Mouse (Mus musculus) myocyte (in vitro differentiated cells): ENCODE measurements at regions not wholly inside any gene's neighbourhood (a gene's known extent, or its start where the extent isn't known, plus 50 kb on each side); places are given as distances from the start of the nearest gene placed in this dataset.

Experiments used
- H3K27me3 ChIP-seq: one replicate; pipeline ENCODE4 v1.6.1; 2011; ENCODE audit not compliant: control insufficient read depth, insufficient read depth, insufficient read length
- H3K36me3 ChIP-seq: one replicate; pipeline ENCODE4 v1.6.1; 2011; ENCODE audit not compliant: control insufficient read depth, insufficient read depth
- H3K4me2 ChIP-seq: one replicate; pipeline ENCODE4 v1.6.1; 2011; ENCODE audit warnings: low read depth, control low read depth
- H3K4me3 ChIP-seq: one replicate; pipeline ENCODE4 v1.5.1; 2011; ENCODE audit warnings: mild to moderate bottlenecking, control low read depth, moderate library complexity
- H3K79me2 ChIP-seq: one replicate; pipeline ENCODE4 v1.6.1; 2011; ENCODE audit not compliant: control insufficient read depth, insufficient read depth
- H3ac ChIP-seq: one replicate; pipeline ENCODE4 v1.6.1; 2011; ENCODE audit not compliant: control insufficient read depth, insufficient read length
- CEBPB ChIP-seq: IDR thresholded peaks from 2 replicates; pipeline ENCODE4 v1.6.1; 2011; ENCODE audit warnings: mild to moderate bottlenecking, moderate library complexity; ENCODE audit not compliant: poor library complexity, insufficient read depth, severe bottlenecking
- E2F4 ChIP-seq: IDR thresholded peaks from one replicate; pipeline ENCODE4 v1.6.1; 2011; ENCODE audit warnings: mild to moderate bottlenecking, control low read depth, moderate library complexity; ENCODE audit not compliant: insufficient read depth
- MAX ChIP-seq: IDR thresholded peaks from one replicate; pipeline ENCODE4 v1.6.1; 2011; ENCODE audit warnings: low read depth, mild to moderate bottlenecking, control low read depth
- MYOD1 ChIP-seq, 3 experiments: IDR thresholded peaks; one replicate each; pipeline ENCODE4 v1.6.1; 2011; ENCODE audit warnings: control low read depth in 2 of 3, low read depth in 2 of 3, mild to moderate bottlenecking in 2 of 3, moderate library complexity in 1 of 3; ENCODE audit not compliant: insufficient read length in 2 of 3, control insufficient read depth in 1 of 3
- MYOG ChIP-seq, 3 experiments: IDR thresholded peaks; one replicate each; pipeline ENCODE4 v1.6.1; 2011; ENCODE audit warnings: control low read depth in 2 of 3, low read depth in 2 of 3, mild to moderate bottlenecking in 2 of 3; ENCODE audit not compliant: insufficient read length in 2 of 3, control insufficient read depth in 1 of 3, insufficient read depth in 1 of 3
- POLR2A ChIP-seq: IDR thresholded peaks from one replicate; pipeline ENCODE4 v1.6.1; 2011; ENCODE audit warnings: low read depth, mild to moderate bottlenecking, control low read depth, moderate library complexity; ENCODE audit not compliant: insufficient read length
- POLR2AphosphoS2 ChIP-seq: IDR thresholded peaks from one replicate; pipeline ENCODE4 v1.6.1; 2011; ENCODE audit warnings: low read depth, control low read depth; ENCODE audit not compliant: insufficient read length
- REST ChIP-seq: IDR thresholded peaks from one replicate; pipeline ENCODE4 v1.6.1; 2011; ENCODE audit warnings: mild to moderate bottlenecking, control low read depth, moderate library complexity; ENCODE audit not compliant: insufficient read depth, insufficient read length
- SRF ChIP-seq: IDR thresholded peaks from one replicate; pipeline ENCODE4 v1.6.1; 2011; ENCODE audit warnings: low read depth; ENCODE audit not compliant: control insufficient read depth, insufficient read length
- TCF12 ChIP-seq: IDR thresholded peaks from one replicate; pipeline ENCODE4 v1.6.1; 2011; ENCODE audit warnings: mild to moderate bottlenecking, control low read depth; ENCODE audit not compliant: poor library complexity, insufficient read depth, severe bottlenecking
- TCF3 ChIP-seq: IDR thresholded peaks from one replicate; pipeline ENCODE4 v1.6.1; 2011; ENCODE audit warnings: low read depth, control low read depth; ENCODE audit not compliant: insufficient read length
- USF1 ChIP-seq: IDR thresholded peaks from one replicate; pipeline ENCODE4 v1.6.1; 2011; ENCODE audit warnings: low read depth, mild to moderate bottlenecking, control low read depth, moderate library complexity

- no peak overlapping the region for H3ac ChIP-seq
- no peak overlapping the region for H3K4me3 ChIP-seq
- H3K36me3 ChIP-seq: no peaks in the 10 kb centered on the region
- no peak overlapping the region for H3K4me2 ChIP-seq
- no peaks in the 10 kb centered on the region for H3K79me2 ChIP-seq
- TF ChIP-seq POLR2AphosphoS2: no peak
- TF ChIP-seq USF1: no peak
- no peak for TF ChIP-seq CEBPB
- TF ChIP-seq REST: no peak
- no peak for TF ChIP-seq MYOG (IDR thresholded peaks at IDR 0.05; ENCODE audit: control insufficient read depth in 1 of 3, insufficient read depth in 1 of 3, insufficient read length in 2 of 3, low read depth in 2 of 3)
- TF ChIP-seq TCF12: no peak
- TF ChIP-seq E2F4: no peak
- TF ChIP-seq SRF: no peak
- no peak for TF ChIP-seq MAX
- no peaks in the 10 kb centered on the region for H3K27me3 ChIP-seq
These were observed 163.6 kb downstream of the Aldoart1 start for GRCm38 (mm10) chr4:72688842-72689241.

DNA sequence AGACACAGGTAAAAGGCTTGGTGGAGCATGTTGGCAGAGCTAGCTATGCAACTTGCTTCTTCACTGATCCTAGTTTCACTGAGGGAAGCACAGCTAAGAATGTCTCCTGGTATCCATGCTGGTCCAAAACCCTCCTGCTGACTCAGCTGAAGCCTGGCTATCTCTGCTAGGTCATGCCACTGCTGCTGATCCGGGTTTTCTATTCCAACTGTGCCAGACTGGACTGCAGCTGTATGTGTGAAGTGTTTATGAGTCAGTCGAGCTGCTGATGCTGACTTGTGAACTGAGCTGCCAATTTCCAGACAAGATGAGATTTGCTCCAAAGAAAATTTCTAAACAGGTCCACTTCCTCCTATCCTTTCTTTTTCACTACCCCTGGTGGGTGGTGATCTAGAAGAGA lies 178.4 kb downstream of the Aldoart1 start:
- H3ac ChIP-seq: no peak overlapping the region
- H3K4me2 ChIP-seq: no peak overlapping the region
- H3K36me3 ChIP-seq: no peaks in the 10 kb centered on the region
- TF ChIP-seq TCF3: no peak
- peak in 1 of 3 experiments; percentile 26 for TF ChIP-seq MYOD1 (IDR thresholded peaks at IDR 0.05; ENCODE audit: control insufficient read depth in 1 of 3, insufficient read length in 2 of 3, low read depth in 2 of 3)
- TF ChIP-seq POLR2AphosphoS2: no peak
- no peak overlapping the region for H3K4me3 ChIP-seq
- H3K27me3 ChIP-seq: no peaks in the 10 kb centered on the region
- no peaks in the 10 kb centered on the region for H3K79me2 ChIP-seq

DNA sequence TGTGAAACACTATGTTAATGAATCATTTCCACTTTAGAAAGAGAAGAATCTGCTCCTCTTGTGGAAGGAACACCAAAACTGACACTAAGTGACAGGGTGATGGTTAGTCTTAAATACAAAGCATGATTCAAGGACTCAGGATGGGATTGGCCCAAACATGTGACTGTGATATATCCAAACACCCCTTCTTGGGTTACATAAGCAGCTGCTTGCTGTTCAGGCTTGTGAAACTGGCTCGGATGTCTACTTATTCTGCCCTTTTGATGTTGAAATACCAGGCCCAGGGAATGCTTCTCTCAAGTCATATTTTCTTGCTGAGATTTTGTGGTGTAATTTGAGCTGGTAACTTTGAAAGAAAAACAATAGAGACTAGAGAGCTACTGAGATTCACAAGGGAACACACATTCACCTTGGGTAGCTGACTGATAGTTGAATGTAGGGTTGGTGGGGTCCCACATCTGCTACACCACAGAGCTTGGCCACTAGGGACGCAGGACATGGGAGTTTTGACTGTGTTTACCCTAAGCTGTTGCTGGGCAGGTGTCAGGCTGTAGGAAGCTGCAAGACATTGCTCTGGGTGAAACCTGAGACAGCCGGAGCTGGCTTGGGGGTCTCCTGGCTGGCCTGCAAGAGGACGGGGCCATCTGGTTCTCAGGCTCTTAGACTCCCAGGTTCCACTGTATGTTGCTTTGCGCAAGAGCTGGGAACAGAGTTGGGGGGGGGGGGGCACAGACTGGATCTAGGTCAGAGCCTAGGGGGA lies 180.6 kb downstream of the Aldoart1 start:
- Histone ChIP-seq H3K36me3 (no peaks in the 10 kb centered on the region), H3K4me2 (peak overlapping the region; percentile 37), H3K79me2 (no peaks in the 10 kb centered on the region), H3ac (no peak overlapping the region), H3K27me3 (no peaks in the 10 kb centered on the region), H3K4me3 (no peak overlapping the region)
- TF ChIP-seq TCF3 (no peak), MAX (no peak), MYOD1 (IDR thresholded peaks at IDR 0.05; ENCODE audit: control insufficient read depth in 1 of 3, insufficient read length in 2 of 3, low read depth in 2 of 3) (peak in 2 of 3 experiments; percentile 33 to 67), MYOG (IDR thresholded peaks at IDR 0.05; ENCODE audit: control insufficient read depth in 1 of 3, insufficient read depth in 1 of 3, insufficient read length in 2 of 3, low read depth in 2 of 3) (peak in 2 of 3 experiments; percentile 1 to 56), REST (no peak), CEBPB (peak; percentile 94), TCF12 (no peak), USF1 (peak; percentile 66)

GRCm38 (mm10) chr4:72669827-72670494 lies 182.5 kb downstream of the Aldoart1 start:
- Histone ChIP-seq H3K36me3 (no peaks in the 10 kb centered on the region), H3K79me2 (no peaks in the 10 kb centered on the region), H3K4me2 (peak overlapping the region; percentile 42), H3K27me3 (no peaks in the 10 kb centered on the region), H3K4me3 (no peak overlapping the region), H3ac (no peak overlapping the region)
- TF ChIP-seq REST: no peak
- TF ChIP-seq USF1: no peak
- no peak for TF ChIP-seq MYOG (IDR thresholded peaks at IDR 0.05; ENCODE audit: control insufficient read depth in 1 of 3, insufficient read depth in 1 of 3, insufficient read length in 2 of 3, low read depth in 2 of 3)
- no peak for TF ChIP-seq POLR2AphosphoS2
- peak; percentile 55; the same call in 1 of the 2 replicates for TF ChIP-seq CEBPB
- TF ChIP-seq POLR2A: no peak
- TF ChIP-seq MAX: no peak

DNA sequence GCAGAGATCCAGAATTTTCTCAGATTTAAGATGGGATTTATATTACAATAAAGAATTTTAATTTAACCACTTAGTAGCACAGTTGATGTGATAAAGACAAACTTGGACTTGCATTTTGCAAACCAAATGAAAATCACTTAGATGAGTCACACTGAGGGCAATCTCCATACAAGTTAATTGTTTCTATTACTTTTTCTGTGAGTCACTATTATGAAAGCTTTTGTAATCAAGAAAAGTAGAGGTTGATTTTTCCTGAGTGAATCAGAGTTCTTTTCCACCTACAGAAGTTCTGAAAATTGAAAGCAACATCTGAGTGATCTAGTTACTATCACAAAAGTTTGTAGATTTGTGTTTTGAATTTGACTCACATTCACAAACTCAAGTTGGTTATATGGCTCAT lies 188.1 kb downstream of the Aldoart1 start:
- Histone ChIP-seq H3ac (no peak overlapping the region), H3K27me3 (no peaks in the 10 kb centered on the region), H3K36me3 (no peaks in the 10 kb centered on the region), H3K4me2 (peak overlapping the region; percentile 33), H3K79me2 (no peaks in the 10 kb centered on the region), H3K4me3 (no peak overlapping the region)
- no peak for TF ChIP-seq MAX

DNA sequence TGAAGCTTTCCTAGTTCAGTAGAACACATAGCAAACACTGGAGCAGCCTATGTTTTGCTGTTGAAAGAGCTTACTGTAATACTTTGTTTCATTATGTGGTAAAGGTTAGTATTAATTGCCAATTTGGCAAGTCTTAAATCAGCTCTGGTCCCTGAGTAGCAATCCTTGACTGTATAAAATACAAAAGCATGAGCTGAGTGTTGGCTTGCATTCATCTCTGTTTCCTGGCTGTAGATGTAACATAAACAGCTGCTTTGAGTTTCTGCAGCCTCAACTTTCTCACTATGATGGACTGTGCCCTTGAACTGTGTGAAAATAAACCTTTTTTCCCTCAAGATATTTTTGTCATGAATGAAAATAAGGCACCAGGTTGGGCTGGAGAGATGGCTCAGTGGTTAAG lies 190.0 kb downstream of the Aldoart1 start:
- H3K4me2 ChIP-seq: no peak overlapping the region
- no peak overlapping the region for H3ac ChIP-seq
- H3K36me3 ChIP-seq: no peaks in the 10 kb centered on the region
- H3K79me2 ChIP-seq: no peaks in the 10 kb centered on the region
- H3K27me3 ChIP-seq: no peaks in the 10 kb centered on the region
- H3K4me3 ChIP-seq: no peak overlapping the region
- TF ChIP-seq POLR2AphosphoS2 (no peak), TCF12 (no peak), MYOD1 (IDR thresholded peaks at IDR 0.05; ENCODE audit: control insufficient read depth in 1 of 3, insufficient read length in 2 of 3, low read depth in 2 of 3) (no peak), TCF3 (no peak), USF1 (no peak), MYOG (IDR thresholded peaks at IDR 0.05; ENCODE audit: control insufficient read depth in 1 of 3, insufficient read depth in 1 of 3, insufficient read length in 2 of 3, low read depth in 2 of 3) (no peak), MAX (no peak), SRF (no peak), POLR2A (no peak), E2F4 (no peak), CEBPB (no peak), REST (no peak)
